Mouse (Mus musculus): ENCODE measurements around the gene Mtf2. TPM values are rescaled to one million over a fixed set of nuclear protein-coding genes. Genes with fewer than 3 reads are reported as not detected.
"Not testable (repeated sequence)": the region's sequence is repeated elsewhere in the genome, so short reads cannot be mapped to it uniquely, and the experiment has no call there.

Mtf2 gene
- polyA plus RNA-seq (2015; fragmentation: Nextera tagmentation; extraction: Ambion mirVana), result 75.0 and 99.1 TPM in 2 replicates

- H3K4me2 ChIP-seq (ENCODE audit: low read depth, low read length), result peak within 1 kb of the TSS; percentile 66
- peak within 1 kb of the TSS; percentile 95 for H3K27ac ChIP-seq (ENCODE audit: low read length)
- under 1% methylated on average over 59 of the region's 59 CpGs for WGBS
- peaks cover 4% of the 10 kb centered on the region; the same call in 1 of the 2 replicates for H3K4me1 ChIP-seq (ENCODE audit: control insufficient read depth, insufficient read depth, low read length)
- H3K9me3 ChIP-seq (replicated peaks; ENCODE audit: control insufficient read depth, low read length), result 0 out of 2 replicates have a peak, but pooled peaks cover 4% of the 10 kb centered on the region
- peaks cover 10% of the 10 kb centered on the region for H3K36me3 ChIP-seq (ENCODE audit: control insufficient read depth, insufficient read depth)
- no peaks in the 10 kb centered on the region for H3K27me3 ChIP-seq (ENCODE audit: control insufficient read depth, insufficient read depth, low read length)
- peak within 1 kb of the TSS; percentile 95 for H3K9ac ChIP-seq (ENCODE audit: low read length)
- peak within 1 kb of the TSS; percentile 89 for H3K4me3 ChIP-seq (ENCODE audit: low read length)
- peak; percentile 97 for ATAC-seq (replicated peaks; ENCODE audit: extremely low read depth, insufficient read depth, low FRiP score)
Measured at GRCm38 (mm10) chr5:108065465-108066411, at the start of gene Mtf2. TSS of gene Mtf2 (plus strand) at chr5:108065674.

GRCm38 (mm10) chr5:108017232-108017631 is 48.2 kb upstream of the Mtf2 start:
- Histone ChIP-seq H3K4me2 (ENCODE audit: low read depth, low read length) (no peak overlapping the region), H3K27ac (ENCODE audit: low read length) (no peak overlapping the region), H3K9me3 (replicated peaks; ENCODE audit: control insufficient read depth, low read length) (no peaks in the 10 kb centered on the region), H3K9ac (ENCODE audit: low read length) (no peak overlapping the region), H3K4me3 (ENCODE audit: low read length) (no peak overlapping the region), H3K27me3 (ENCODE audit: control insufficient read depth, insufficient read depth, low read length) (no peaks in the 10 kb centered on the region), H3K4me1 (ENCODE audit: control insufficient read depth, insufficient read depth, low read length) (peaks cover 13% of the 10 kb centered on the region), H3K36me3 (ENCODE audit: control insufficient read depth, insufficient read depth) (no peaks in the 10 kb centered on the region)
- 90% methylated on average over 2 of the region's 2 CpGs for WGBS
- ATAC-seq (replicated peaks; ENCODE audit: extremely low read depth, insufficient read depth, low FRiP score), result no peak

- no peaks in the 10 kb centered on the region for H3K27me3 ChIP-seq (ENCODE audit: control insufficient read depth, insufficient read depth, low read length)
- ATAC-seq (replicated peaks; ENCODE audit: extremely low read depth, insufficient read depth, low FRiP score), result no peak
- no peak overlapping the region for H3K4me3 ChIP-seq (ENCODE audit: low read length)
- 12% methylated on average over 2 of the region's 2 CpGs for WGBS
- no peak overlapping the region for H3K4me2 ChIP-seq (ENCODE audit: low read depth, low read length)
- H3K9me3 ChIP-seq (replicated peaks; ENCODE audit: control insufficient read depth, low read length), result no peaks in the 10 kb centered on the region
- no peak overlapping the region for H3K27ac ChIP-seq (ENCODE audit: low read length)
- H3K9ac ChIP-seq (ENCODE audit: low read length), result no peak overlapping the region
- no peaks in the 10 kb centered on the region for H3K36me3 ChIP-seq (ENCODE audit: control insufficient read depth, insufficient read depth)
- peaks cover 13% of the 10 kb centered on the region for H3K4me1 ChIP-seq (ENCODE audit: control insufficient read depth, insufficient read depth, low read length)
Measured at GRCm38 (mm10) chr5:108019367-108019766, 46.1 kb upstream of the Mtf2 start.

GRCm38 (mm10) chr5:108021346-108021745 is 44.1 kb upstream of the Mtf2 start:
- 74% methylated on average over 3 of the region's 3 CpGs for WGBS
- ATAC-seq (replicated peaks; ENCODE audit: extremely low read depth, insufficient read depth, low FRiP score), result no peak

GRCm38 (mm10) chr5:108028230-108028629 is 37.2 kb upstream of the Mtf2 start:
- H3K9me3 ChIP-seq (replicated peaks; ENCODE audit: control insufficient read depth, low read length), result no peaks in the 10 kb centered on the region
- no peak overlapping the region for H3K27ac ChIP-seq (ENCODE audit: low read length)
- no peak overlapping the region for H3K9ac ChIP-seq (ENCODE audit: low read length)
- H3K4me1 ChIP-seq (ENCODE audit: control insufficient read depth, insufficient read depth, low read length), result no peaks in the 10 kb centered on the region
- H3K4me2 ChIP-seq (ENCODE audit: low read depth, low read length), result no peak overlapping the region
- WGBS, result 70% methylated on average over 4 of the region's 4 CpGs
- H3K27me3 ChIP-seq (ENCODE audit: control insufficient read depth, insufficient read depth, low read length), result no peaks in the 10 kb centered on the region
- no peaks in the 10 kb centered on the region for H3K36me3 ChIP-seq (ENCODE audit: control insufficient read depth, insufficient read depth)
- peak; percentile 65; the same call in 1 of the 2 replicates for ATAC-seq (replicated peaks; ENCODE audit: extremely low read depth, insufficient read depth, low FRiP score)
- H3K4me3 ChIP-seq (ENCODE audit: low read length), result no peak overlapping the region

More at GRCm38 (mm10) chr5:108021346-108021745, 44.1 kb upstream of the Mtf2 start:
- H3K27me3 ChIP-seq (ENCODE audit: control insufficient read depth, insufficient read depth, low read length), result no peaks in the 10 kb centered on the region
- H3K9me3 ChIP-seq (replicated peaks; ENCODE audit: control insufficient read depth, low read length), result no peaks in the 10 kb centered on the region
- H3K4me1 ChIP-seq (ENCODE audit: control insufficient read depth, insufficient read depth, low read length), result no peaks in the 10 kb centered on the region
- H3K4me2 ChIP-seq (ENCODE audit: low read depth, low read length), result no peak overlapping the region
- H3K27ac ChIP-seq (ENCODE audit: low read length), result no peak overlapping the region
- no peaks in the 10 kb centered on the region for H3K36me3 ChIP-seq (ENCODE audit: control insufficient read depth, insufficient read depth)
- H3K9ac ChIP-seq (ENCODE audit: low read length), result no peak overlapping the region
- no peak overlapping the region for H3K4me3 ChIP-seq (ENCODE audit: low read length)

GRCm38 (mm10) chr5:108028797-108029536 is 36.5 kb upstream of the Mtf2 start:
- not testable (repeated sequence) for H3K9me3 ChIP-seq (replicated peaks; ENCODE audit: control insufficient read depth, low read length); H3K4me2 ChIP-seq (ENCODE audit: low read depth, low read length); H3K27ac ChIP-seq (ENCODE audit: low read length); H3K36me3 ChIP-seq (ENCODE audit: control insufficient read depth, insufficient read depth); H3K4me3 ChIP-seq (ENCODE audit: low read length); ATAC-seq (replicated peaks; ENCODE audit: extremely low read depth, insufficient read depth, low FRiP score); H3K9ac ChIP-seq (ENCODE audit: low read length); H3K4me1 ChIP-seq (ENCODE audit: control insufficient read depth, insufficient read depth, low read length); H3K27me3 ChIP-seq (ENCODE audit: control insufficient read depth, insufficient read depth, low read length)
- 82% methylated on average over 7 of the region's 7 CpGs for WGBS

- Histone ChIP-seq H3K4me3 (ENCODE audit: low read length) (no peak overlapping the region), H3K36me3 (ENCODE audit: control insufficient read depth, insufficient read depth) (no peaks in the 10 kb centered on the region), H3K27ac (ENCODE audit: low read length) (no peak overlapping the region), H3K4me1 (ENCODE audit: control insufficient read depth, insufficient read depth, low read length) (no peaks in the 10 kb centered on the region), H3K4me2 (ENCODE audit: low read depth, low read length) (no peak overlapping the region), H3K9me3 (replicated peaks; ENCODE audit: control insufficient read depth, low read length) (no peaks in the 10 kb centered on the region), H3K9ac (ENCODE audit: low read length) (no peak overlapping the region), H3K27me3 (ENCODE audit: control insufficient read depth, insufficient read depth, low read length) (no peaks in the 10 kb centered on the region)
- ATAC-seq (replicated peaks; ENCODE audit: extremely low read depth, insufficient read depth, low FRiP score), result no peak
- WGBS, result 73% methylated on average over 2 of the region's 2 CpGs
Measured at GRCm38 (mm10) chr5:108029968-108030367, 35.5 kb upstream of the Mtf2 start.

GRCm38 (mm10) chr5:108031267-108031666 is 34.2 kb upstream of the Mtf2 start:
- 89% methylated on average over 4 of the region's 4 CpGs for WGBS
- no peak overlapping the region for H3K4me2 ChIP-seq (ENCODE audit: low read depth, low read length)
- H3K9me3 ChIP-seq (replicated peaks; ENCODE audit: control insufficient read depth, low read length), result no peaks in the 10 kb centered on the region
- no peak overlapping the region for H3K27ac ChIP-seq (ENCODE audit: low read length)
- no peak overlapping the region for H3K9ac ChIP-seq (ENCODE audit: low read length)
- no peaks in the 10 kb centered on the region for H3K4me1 ChIP-seq (ENCODE audit: control insufficient read depth, insufficient read depth, low read length)
- no peak for ATAC-seq (replicated peaks; ENCODE audit: extremely low read depth, insufficient read depth, low FRiP score)
- no peak overlapping the region for H3K4me3 ChIP-seq (ENCODE audit: low read length)
- no peaks in the 10 kb centered on the region for H3K27me3 ChIP-seq (ENCODE audit: control insufficient read depth, insufficient read depth, low read length)
- no peaks in the 10 kb centered on the region for H3K36me3 ChIP-seq (ENCODE audit: control insufficient read depth, insufficient read depth)

GRCm38 (mm10) chr5:108034194-108034593 is 31.3 kb upstream of the Mtf2 start:
- Histone ChIP-seq H3K4me3 (ENCODE audit: low read length) (no peak overlapping the region), H3K27ac (ENCODE audit: low read length) (no peak overlapping the region), H3K4me2 (ENCODE audit: low read depth, low read length) (no peak overlapping the region), H3K27me3 (ENCODE audit: control insufficient read depth, insufficient read depth, low read length) (no peaks in the 10 kb centered on the region), H3K9ac (ENCODE audit: low read length) (no peak overlapping the region), H3K36me3 (ENCODE audit: control insufficient read depth, insufficient read depth) (no peaks in the 10 kb centered on the region), H3K4me1 (ENCODE audit: control insufficient read depth, insufficient read depth, low read length) (no peaks in the 10 kb centered on the region), H3K9me3 (replicated peaks; ENCODE audit: control insufficient read depth, low read length) (no peaks in the 10 kb centered on the region)
- no peak for ATAC-seq (replicated peaks; ENCODE audit: extremely low read depth, insufficient read depth, low FRiP score)
- WGBS, result 38% methylated on average over 4 of the region's 4 CpGs
